Mouse (Mus musculus) cerebellum, postnatal 10 days (tissue): Measurements from ENCODE around the gene Ugt2b5.
"Not testable (repeated sequence)": the region's sequence is repeated elsewhere in the genome, so short reads cannot be mapped to it uniquely, and the experiment has no call there.

ENCODE experiments used
- DNase-seq, 2 experiments: peaks; one replicate each; pipeline ENCODE4 v3.0.0; 2021; ENCODE audit warnings: mixed read lengths in 2 of 2

The Ugt2b5 gene

GRCm38 (mm10) chr5:87140196-87140595, at the start of gene Ugt2b5:
Gene Ugt2b5 (minus strand): TSS chr5:87140318.
- not testable (repeated sequence) for DNase-seq

- DNase-seq = not testable (repeated sequence)
These were observed 35.7 kb upstream of the Ugt2b5 start for GRCm38 (mm10) chr5:87175780-87176179.

- peak in 1 of 2 experiments; percentile 1 for DNase-seq
These were observed 34.6 kb upstream of the Ugt2b5 start for GRCm38 (mm10) chr5:87174671-87175070.

GRCm38 (mm10) chr5:87147741-87148454, 7.8 kb upstream of the Ugt2b5 start:
- DNase-seq = peak in 1 of 2 experiments; percentile 5

- DNase-seq = peak; percentile 44 to 55
These were observed 2.8 kb upstream of the Ugt2b5 start for GRCm38 (mm10) chr5:87142865-87143456.

GRCm38 (mm10) chr5:87103697-87104096, 36.4 kb downstream of the Ugt2b5 start:
- not testable (repeated sequence) for DNase-seq

GRCm38 (mm10) chr5:87092346-87093027, 47.6 kb downstream of the Ugt2b5 start, which contains the start of gene Ugt2b36:
Gene Ugt2b36 (minus strand): TSS chr5:87092555.
- no peak for DNase-seq

GRCm38 (mm10) chr5:87091111-87091510, 49.0 kb downstream of the Ugt2b5 start:
- DNase-seq = no peak

GRCm38 (mm10) chr5:87089264-87089663, 50.9 kb downstream of the Ugt2b5 start:
- no peak for DNase-seq

GRCm38 (mm10) chr5:87086269-87086668, 53.8 kb downstream of the Ugt2b5 start:
- no peak for DNase-seq
